Mouse (Mus musculus): Measurements from ENCODE around the gene Gm49361. TPM values are rescaled to one million over a fixed set of nuclear protein-coding genes. Genes with fewer than 3 reads are reported as not detected.
"Not testable (repeated sequence)": the region's sequence is repeated elsewhere in the genome, so short reads cannot be mapped to it uniquely, and the experiment has no call there.

Gene Gm49361
- polyA plus RNA-seq, 1 experiment from 2014 or later = not detected

DNA sequence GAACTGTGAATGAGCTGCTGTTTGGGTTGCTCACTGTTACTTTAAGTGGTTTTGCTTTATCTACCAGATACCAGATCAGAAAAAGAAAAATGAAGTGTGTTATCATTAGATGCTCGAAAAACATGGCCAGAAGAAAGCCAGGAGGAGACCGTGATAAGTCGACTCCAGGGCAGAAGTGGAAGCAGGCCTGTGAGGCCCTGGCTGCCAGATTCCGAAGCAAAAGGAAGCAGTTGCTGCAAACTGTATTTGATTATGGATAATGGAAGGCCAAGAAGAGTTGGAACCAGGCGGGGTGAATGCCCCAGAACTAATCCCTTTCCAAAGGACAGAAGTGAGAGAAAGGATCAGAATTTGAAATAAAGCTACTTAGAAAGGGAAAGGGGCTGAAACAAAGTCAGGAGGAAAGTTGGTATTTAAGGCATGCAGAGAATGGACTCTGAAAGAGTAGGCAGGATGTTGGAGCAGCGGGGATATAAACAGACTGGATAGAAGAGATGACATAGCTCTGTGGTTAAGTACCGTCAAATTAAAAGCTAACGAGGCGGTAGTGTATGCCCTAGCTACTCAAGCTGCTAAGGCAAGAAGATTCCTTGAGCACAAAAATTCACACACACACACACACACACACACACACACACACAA is 7.6 kb upstream of the Gm49361 start:
- no peaks in the 10 kb centered on the region for H3K27me3 ChIP-seq
- peak overlapping the region; percentile 83 for H3K27ac ChIP-seq
- 7% methylated on average over 9 of the region's 9 CpGs for WGBS
- no peak overlapping the region for H3K4me3 ChIP-seq
- peak; percentile 65; the same call in 1 of the 2 replicates for ATAC-seq (ENCODE audit: borderline replicate concordance, extremely low read depth, low FRiP score, low TSS enrichment)
- no peak overlapping the region for H3K9ac ChIP-seq
- H3K9me3 ChIP-seq = no peaks in the 10 kb centered on the region
- no peaks in the 10 kb centered on the region for H3K36me3 ChIP-seq
- H3K4me1 ChIP-seq = peaks cover 8% of the 10 kb centered on the region; the same call in 1 of the 2 replicates
- H3K4me2 ChIP-seq = no peak overlapping the region

DNA sequence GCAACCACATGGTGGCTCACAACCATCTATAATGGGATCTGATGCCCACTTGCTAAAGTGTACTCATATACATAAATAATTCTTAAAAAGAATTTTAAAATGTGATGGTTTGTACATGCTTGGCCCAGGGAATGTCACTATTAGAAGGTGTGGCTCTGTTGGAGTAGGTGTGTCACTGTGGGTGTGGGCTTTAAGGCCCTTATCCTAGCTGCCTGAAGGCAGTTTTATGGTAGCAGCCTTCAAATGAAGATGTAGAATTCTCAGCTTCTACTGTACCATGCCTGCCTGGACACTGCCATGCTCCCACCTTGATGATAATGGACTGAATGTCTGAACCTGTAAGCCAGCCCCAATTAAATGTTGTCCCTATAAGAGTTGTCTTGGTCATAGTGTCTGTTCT is 5.1 kb upstream of the Gm49361 start:
- ATAC-seq (ENCODE audit: borderline replicate concordance, extremely low read depth, low FRiP score, low TSS enrichment) = not testable (repeated sequence)

DNA sequence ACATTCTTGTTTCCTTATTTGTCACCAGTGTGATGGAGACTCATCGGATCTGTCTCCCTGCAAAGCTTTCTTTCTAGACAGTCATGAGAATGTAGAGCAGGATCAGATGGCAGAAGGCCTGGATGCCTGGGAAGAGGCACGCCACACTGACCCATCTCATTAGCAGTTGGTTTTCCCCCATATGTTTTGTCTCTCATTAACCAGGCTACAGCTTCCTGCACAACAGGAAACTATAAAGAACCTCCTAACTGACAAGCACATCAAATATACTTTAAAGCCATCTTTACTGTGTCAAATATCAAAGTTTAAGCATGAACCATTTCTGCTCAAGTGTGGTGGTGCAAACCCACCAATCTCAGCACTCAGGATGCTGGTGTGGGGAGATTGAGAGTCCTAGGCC is 3.6 kb upstream of the Gm49361 start:
- whole genome bisulfite sequencing = 70% methylated on average over 2 of the region's 2 CpGs
- Histone ChIP-seq H3K4me2 (no peak overlapping the region), H3K9ac (no peak overlapping the region), H3K4me3 (no peak overlapping the region), H3K27ac (no peak overlapping the region), H3K9me3 (no peaks in the 10 kb centered on the region), H3K36me3 (no peaks in the 10 kb centered on the region), H3K27me3 (no peaks in the 10 kb centered on the region), H3K4me1 (peaks cover 11% of the 10 kb centered on the region)
- ATAC-seq (ENCODE audit: borderline replicate concordance, extremely low read depth, low FRiP score, low TSS enrichment) = no peak

More for the DNA sequence above, 5.1 kb upstream of the Gm49361 start:
- H3K27ac ChIP-seq, H3K36me3 ChIP-seq, H3K9me3 ChIP-seq, H3K27me3 ChIP-seq, H3K4me2 ChIP-seq, H3K9ac ChIP-seq, H3K4me3 ChIP-seq: not testable (repeated sequence)
- H3K4me1 ChIP-seq = peaks cover 11% of the 10 kb centered on the region; the same call in 1 of the 2 replicates

DNA sequence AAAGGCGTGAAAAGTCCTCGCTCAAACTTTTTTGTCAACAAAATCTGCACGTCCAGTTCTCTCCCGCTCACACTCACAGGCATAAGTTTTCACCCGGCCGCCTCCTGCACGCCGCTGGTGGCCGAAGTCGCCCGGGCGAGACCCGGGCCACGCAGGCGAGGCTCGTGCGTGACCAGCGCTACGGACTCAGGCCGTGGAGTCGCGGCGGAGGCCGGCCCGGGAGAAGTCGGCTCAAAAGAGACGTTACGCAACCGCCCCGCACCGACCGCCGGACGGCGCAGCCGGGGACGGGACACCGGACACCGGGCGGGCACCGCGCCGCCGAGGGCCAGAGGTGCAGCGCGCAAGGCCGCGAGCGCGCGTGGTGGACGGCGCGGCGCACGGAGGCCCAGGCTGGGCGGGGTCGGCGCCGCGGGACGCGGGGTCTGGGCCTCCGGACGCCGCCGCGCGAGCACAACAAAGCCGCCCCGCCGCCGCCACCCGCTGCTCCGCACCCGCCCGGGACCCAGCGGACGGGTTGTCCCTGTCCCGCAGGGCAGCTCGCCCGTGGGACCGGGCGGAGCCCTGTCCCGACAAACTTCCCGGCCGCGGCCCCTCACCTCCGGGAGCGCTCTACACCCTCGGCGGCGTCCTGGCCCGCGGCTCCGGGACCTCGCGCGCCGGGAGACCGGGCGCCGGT is 473 bp downstream of the Gm49361 start:
- Histone ChIP-seq H3K4me2 (peak overlapping the region; percentile 83), H3K4me1 (peaks cover 23% of the 10 kb centered on the region)
- under 1% methylated on average over 73 of the region's 103 CpGs for WGBS

DNA sequence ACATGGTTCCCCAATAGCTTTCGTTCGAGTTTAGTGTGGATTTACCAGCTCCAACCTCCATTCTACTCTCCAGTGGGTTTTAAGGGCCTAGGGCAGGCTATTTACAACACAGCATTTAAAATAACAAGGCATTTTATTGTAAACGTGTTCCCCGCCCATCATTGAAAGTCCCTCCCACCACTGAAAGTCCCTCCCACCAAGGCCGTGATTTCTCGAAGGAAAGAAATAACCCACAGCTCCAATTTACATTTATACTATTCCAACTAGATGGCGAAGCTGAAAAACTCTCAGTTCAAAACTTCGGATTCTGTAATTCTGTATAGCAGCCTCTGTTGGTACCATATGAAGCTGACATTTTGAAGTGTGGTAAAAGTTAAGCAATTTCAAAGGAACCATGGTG is 1.4 kb downstream of the Gm49361 start:
- Histone ChIP-seq H3K4me1 (peaks cover 23% of the 10 kb centered on the region), H3K9me3 (no peaks in the 10 kb centered on the region), H3K4me2 (peak overlapping the region; percentile 83), H3K36me3 (no peaks in the 10 kb centered on the region), H3K4me3 (peak overlapping the region; percentile 86), H3K9ac (peak overlapping the region; percentile 95; the same call in 1 of the 2 replicates), H3K27me3 (no peaks in the 10 kb centered on the region), H3K27ac (peak overlapping the region; percentile 96; the same call in 1 of the 2 replicates)
- ATAC-seq (ENCODE audit: borderline replicate concordance, extremely low read depth, low FRiP score, low TSS enrichment) = no peak
- under 1% methylated on average over 8 of the region's 8 CpGs for WGBS

More for the DNA sequence above, 473 bp downstream of the Gm49361 start:
- H3K27ac ChIP-seq = peak overlapping the region; percentile 96
- H3K9ac ChIP-seq = peak overlapping the region; percentile 95
- no peaks in the 10 kb centered on the region for H3K36me3 ChIP-seq
- H3K4me3 ChIP-seq = peak overlapping the region; percentile 86
- H3K27me3 ChIP-seq = no peaks in the 10 kb centered on the region
- peak; percentile 73 for ATAC-seq (ENCODE audit: borderline replicate concordance, extremely low read depth, low FRiP score, low TSS enrichment)
- no peaks in the 10 kb centered on the region for H3K9me3 ChIP-seq

DNA sequence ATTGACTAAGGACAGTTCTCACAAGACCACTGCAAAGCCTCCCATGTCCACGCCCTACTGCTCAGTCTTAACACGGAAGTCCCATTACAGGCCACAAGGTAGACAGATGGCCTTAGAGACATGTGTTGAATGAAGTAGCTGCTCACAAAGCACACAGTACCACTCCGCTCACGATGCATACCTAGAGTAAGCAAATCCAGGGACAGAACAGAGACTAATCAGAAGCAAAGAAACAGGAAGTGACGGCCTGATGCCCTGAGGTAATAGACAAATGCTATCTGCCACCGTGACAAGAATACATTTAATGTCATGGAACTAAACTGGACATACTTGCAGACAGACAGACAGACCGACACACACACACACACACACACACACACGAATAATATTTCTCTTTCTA is 5.3 kb downstream of the Gm49361 start:
- no peak for ATAC-seq (ENCODE audit: borderline replicate concordance, extremely low read depth, low FRiP score, low TSS enrichment)
- H3K9me3 ChIP-seq = no peaks in the 10 kb centered on the region
- H3K27me3 ChIP-seq = no peaks in the 10 kb centered on the region
- H3K4me2 ChIP-seq = no peak overlapping the region
- H3K4me1 ChIP-seq = peaks cover 44% of the 10 kb centered on the region
- 76% methylated on average over 8 of the region's 8 CpGs for whole genome bisulfite sequencing
- H3K27ac ChIP-seq = no peak overlapping the region
- H3K9ac ChIP-seq = no peak overlapping the region
- no peaks in the 10 kb centered on the region for H3K36me3 ChIP-seq
- H3K4me3 ChIP-seq = no peak overlapping the region

DNA sequence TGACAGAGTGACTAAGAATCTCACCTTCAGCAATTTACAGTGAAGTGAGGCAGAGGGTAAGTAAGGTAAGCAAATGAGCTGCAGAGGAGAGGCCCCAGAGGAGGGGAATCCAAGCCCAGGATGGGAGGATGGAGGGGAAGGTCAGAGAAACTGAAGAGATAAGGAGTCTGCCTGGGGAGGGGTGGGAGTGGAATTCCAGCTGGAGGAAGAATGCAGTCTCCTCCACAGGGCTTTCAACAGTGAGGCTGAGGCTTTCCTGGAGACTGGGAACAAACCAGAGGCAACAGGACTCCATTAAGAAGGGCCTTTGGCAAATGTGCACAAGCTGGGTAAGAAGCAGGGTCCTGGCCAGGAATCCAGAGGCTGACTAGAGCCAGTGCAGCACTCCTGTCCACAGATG is 8.8 kb downstream of the Gm49361 start:
- Histone ChIP-seq H3K4me1 (peaks cover 54% of the 10 kb centered on the region), H3K9me3 (no peaks in the 10 kb centered on the region), H3K4me2 (no peak overlapping the region), H3K27me3 (no peaks in the 10 kb centered on the region), H3K4me3 (no peak overlapping the region), H3K9ac (no peak overlapping the region), H3K36me3 (peaks cover 8% of the 10 kb centered on the region; the same call in 1 of the 2 replicates), H3K27ac (no peak overlapping the region)
- ATAC-seq (ENCODE audit: borderline replicate concordance, extremely low read depth, low FRiP score, low TSS enrichment) = 0 out of 2 replicates have a peak, but pooled peaks have one; percentile 17

DNA sequence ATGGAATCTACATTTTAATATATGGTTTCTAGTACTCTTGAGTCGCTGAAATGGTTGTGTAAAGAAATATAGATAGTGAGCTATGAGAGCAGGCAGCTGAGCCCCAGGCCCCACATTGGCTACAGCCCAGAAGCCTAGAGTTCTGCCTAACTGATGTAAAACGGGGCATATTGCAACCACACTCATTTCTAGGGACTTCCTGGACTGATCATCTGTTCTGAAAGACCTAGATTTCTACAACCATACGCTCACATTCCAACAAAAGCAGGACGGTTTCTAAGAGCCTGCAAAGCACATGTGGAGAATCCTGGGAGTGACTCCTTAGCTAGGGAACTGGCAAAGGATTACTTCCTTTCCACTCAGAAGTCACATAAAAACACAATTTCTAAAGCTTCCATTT is 9.8 kb downstream of the Gm49361 start:
- H3K27ac ChIP-seq = peak overlapping the region; percentile 39
- no peak overlapping the region for H3K4me3 ChIP-seq
- WGBS = 31% methylated on average over 4 of the region's 4 CpGs
- H3K9me3 ChIP-seq = no peaks in the 10 kb centered on the region
- H3K36me3 ChIP-seq = peaks cover 9% of the 10 kb centered on the region; the same call in 1 of the 2 replicates
- ATAC-seq (ENCODE audit: borderline replicate concordance, extremely low read depth, low FRiP score, low TSS enrichment) = no peak
- H3K27me3 ChIP-seq = no peaks in the 10 kb centered on the region
- no peak overlapping the region for H3K4me2 ChIP-seq
- H3K4me1 ChIP-seq = peaks cover 54% of the 10 kb centered on the region
- no peak overlapping the region for H3K9ac ChIP-seq

DNA sequence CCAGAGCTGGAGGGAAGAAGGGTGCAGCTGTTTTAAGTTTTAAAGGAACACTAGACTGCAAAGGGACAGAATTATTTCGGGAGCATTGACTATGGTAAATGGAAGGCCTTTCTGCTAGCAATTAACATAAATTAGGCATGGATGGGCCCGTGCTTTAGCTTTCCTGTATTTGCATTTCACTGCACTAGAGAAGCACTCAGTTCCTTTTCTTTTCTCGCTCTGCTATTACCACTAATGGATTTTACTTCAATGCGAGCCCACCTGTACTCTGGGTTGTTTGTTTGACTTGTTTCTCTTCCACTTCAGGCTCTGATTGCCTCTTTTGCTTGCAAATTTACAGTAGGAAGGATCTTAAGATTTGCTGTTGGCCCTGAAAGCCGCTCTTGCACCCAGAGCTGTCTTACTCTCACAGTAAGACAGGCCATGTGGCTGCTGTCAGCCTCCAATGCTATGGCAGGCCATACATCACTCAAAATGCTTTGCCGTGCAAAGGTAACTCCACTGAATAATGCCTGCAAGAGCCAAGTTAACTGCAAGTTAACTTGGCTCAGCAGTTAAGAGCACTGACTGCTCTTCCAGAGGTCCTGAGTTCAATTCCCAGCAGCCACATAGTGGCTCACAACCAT is 13.1 kb downstream of the Gm49361 start:
- H3K4me1 ChIP-seq = peaks cover 71% of the 10 kb centered on the region
- H3K9ac ChIP-seq = no peak overlapping the region
- WGBS = 60% methylated on average over 6 of the region's 6 CpGs
- H3K9me3 ChIP-seq = no peaks in the 10 kb centered on the region
- no peak for ATAC-seq (ENCODE audit: borderline replicate concordance, extremely low read depth, low FRiP score, low TSS enrichment)
- H3K27me3 ChIP-seq = no peaks in the 10 kb centered on the region
- H3K36me3 ChIP-seq = peaks cover 9% of the 10 kb centered on the region; the same call in 1 of the 2 replicates
- no peak overlapping the region for H3K27ac ChIP-seq
- H3K4me3 ChIP-seq = no peak overlapping the region
- H3K4me2 ChIP-seq = no peak overlapping the region

DNA sequence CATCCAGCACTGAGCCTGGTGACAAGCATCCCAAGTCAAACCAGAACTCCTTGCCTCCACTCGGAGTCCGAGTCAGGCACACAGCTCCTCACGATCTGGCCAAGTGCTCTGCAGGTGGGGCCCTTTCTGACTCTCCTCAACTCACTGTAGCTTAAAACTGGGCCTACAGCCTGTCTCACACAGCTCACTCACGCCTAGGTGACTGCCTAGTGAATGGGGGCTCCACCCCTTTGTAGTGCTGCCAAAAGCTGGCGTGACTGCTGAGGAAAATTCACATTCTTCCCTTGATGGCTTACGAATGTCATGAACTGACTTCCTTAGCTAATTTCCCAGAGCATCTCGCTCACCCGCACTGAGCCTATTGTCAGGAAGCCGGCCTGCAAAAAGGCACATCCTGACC is 15.4 kb downstream of the Gm49361 start:
- Histone ChIP-seq H3K4me1 (peaks cover 50% of the 10 kb centered on the region), H3K4me2 (peak overlapping the region; percentile 20; the same call in 1 of the 2 replicates), H3K36me3 (peaks cover 14% of the 10 kb centered on the region; the same call in 1 of the 2 replicates), H3K27me3 (no peaks in the 10 kb centered on the region), H3K4me3 (no peak overlapping the region), H3K27ac (peak overlapping the region; percentile 84), H3K9ac (no peak overlapping the region), H3K9me3 (no peaks in the 10 kb centered on the region)
- 12% methylated on average over 9 of the region's 9 CpGs for WGBS
- peak; percentile 86 for ATAC-seq (ENCODE audit: borderline replicate concordance, extremely low read depth, low FRiP score, low TSS enrichment)

DNA sequence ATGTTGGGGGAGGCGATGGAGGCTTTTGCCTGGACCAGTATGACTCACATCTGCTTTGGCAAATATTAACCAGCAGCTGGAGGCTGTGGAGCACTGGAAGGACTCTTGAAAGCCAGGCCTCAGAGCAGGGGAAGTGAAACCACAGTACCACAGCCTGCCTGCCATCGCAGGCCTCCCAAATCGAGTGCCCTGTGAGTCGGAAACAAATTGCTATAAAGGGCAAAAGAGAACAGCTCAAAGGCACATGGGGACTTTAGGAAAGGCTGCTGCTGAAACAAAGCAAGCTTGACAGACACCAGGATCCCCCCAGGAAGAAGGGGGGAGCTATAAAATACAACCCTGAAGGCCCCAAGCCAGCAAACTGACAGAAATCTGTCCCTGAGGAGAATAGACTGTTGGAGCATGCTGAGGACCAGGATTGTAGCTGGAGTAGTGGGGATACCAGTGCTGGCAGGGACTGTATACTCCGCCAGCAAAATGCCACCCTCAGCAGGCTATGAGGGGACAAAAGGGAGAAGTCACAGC is 15.9 kb downstream of the Gm49361 start:
- peaks cover 14% of the 10 kb centered on the region; the same call in 1 of the 2 replicates for H3K36me3 ChIP-seq
- no peak overlapping the region for H3K9ac ChIP-seq
- peak overlapping the region; percentile 84 for H3K27ac ChIP-seq
- H3K9me3 ChIP-seq = no peaks in the 10 kb centered on the region
- H3K27me3 ChIP-seq = no peaks in the 10 kb centered on the region
- ATAC-seq (ENCODE audit: borderline replicate concordance, extremely low read depth, low FRiP score, low TSS enrichment) = peak; percentile 58; the same call in 1 of the 2 replicates
- H3K4me1 ChIP-seq = peaks cover 49% of the 10 kb centered on the region
- WGBS = 43% methylated on average over 5 of the region's 5 CpGs
- H3K4me3 ChIP-seq = no peak overlapping the region
- peak overlapping the region; percentile 20; the same call in 1 of the 2 replicates for H3K4me2 ChIP-seq
